Mouse (Mus musculus) midbrain, embryonic 15.5 days (tissue): ENCODE results near the gene Ntpcr. TPM values are rescaled to one million over a fixed set of nuclear protein-coding genes. Genes with fewer than 3 reads are reported as not detected.

Experiments
- ATAC-seq: fragments of 200-750 bp; cut with Nextera tagmentation; replicated peaks from 2 replicates; pipeline ENCODE4 v1.8.0; 2017; ENCODE audit warnings: moderate TSS enrichment
- H3K27ac ChIP-seq: fragments of 300-500 bp; sonication (generic); 2 replicates; pipeline ENCODE4 v1.5.1; 2015; ENCODE audit warnings: mild to moderate bottlenecking, inconsistent platforms
- H3K27me3 ChIP-seq: fragments of 300-500 bp; sonication (generic); replicated peaks from 2 replicates; pipeline ENCODE4 v1.6.1; 2015; ENCODE audit warnings: inconsistent platforms
- H3K36me3 ChIP-seq: fragments of 300-500 bp; sonication (generic); replicated peaks from 2 replicates; pipeline ENCODE4 v1.6.1; 2015; ENCODE audit warnings: inconsistent platforms
- H3K4me1 ChIP-seq: fragments of 300-500 bp; sonication (generic); 2 replicates; pipeline ENCODE4 v1.6.1; 2015; ENCODE audit warnings: inconsistent platforms
- H3K4me2 ChIP-seq: fragments of 300-500 bp; sonication (generic); 2 replicates; pipeline ENCODE4 v1.6.1; 2015; ENCODE audit warnings: inconsistent platforms, mild to moderate bottlenecking, moderate library complexity
- H3K4me3 ChIP-seq: fragments of 300-500 bp; sonication (generic); 2 replicates; pipeline ENCODE4 v1.5.1; 2015; ENCODE audit warnings: mild to moderate bottlenecking, inconsistent platforms
- H3K9ac ChIP-seq: fragments of 300-500 bp; sonication (generic); 2 replicates; pipeline ENCODE4 v1.6.1; 2015; ENCODE audit warnings: mild to moderate bottlenecking, inconsistent platforms
- H3K9me3 ChIP-seq: fragments of 300-500 bp; sonication (generic); 2 replicates; pipeline ENCODE4 v1.6.1; 2016; ENCODE audit warnings: inconsistent platforms
- WGBS: fragments of 180-500 bp; shearing (Covaris S2); methylation state at CpG from one replicate; pipeline ENCODE4 v1.1.7; 2015; ENCODE audit warnings: mixed read lengths; 5-methylcytosine and 5-hydroxymethylcytosine counted together
- polyA plus RNA-seq: library from polyadenylated mRNA; unstranded; fragments of >200 nt; fragmentation: Nextera tagmentation; extraction: Ambion mirVana; gene quantifications from 2 replicates; pipeline ENCODE4 v1.2.1, GENCODE M21; 2015

Gene Ntpcr
- polyA plus RNA-seq, 1 experiment from 2014 or later = 29.8 TPM

DNA sequence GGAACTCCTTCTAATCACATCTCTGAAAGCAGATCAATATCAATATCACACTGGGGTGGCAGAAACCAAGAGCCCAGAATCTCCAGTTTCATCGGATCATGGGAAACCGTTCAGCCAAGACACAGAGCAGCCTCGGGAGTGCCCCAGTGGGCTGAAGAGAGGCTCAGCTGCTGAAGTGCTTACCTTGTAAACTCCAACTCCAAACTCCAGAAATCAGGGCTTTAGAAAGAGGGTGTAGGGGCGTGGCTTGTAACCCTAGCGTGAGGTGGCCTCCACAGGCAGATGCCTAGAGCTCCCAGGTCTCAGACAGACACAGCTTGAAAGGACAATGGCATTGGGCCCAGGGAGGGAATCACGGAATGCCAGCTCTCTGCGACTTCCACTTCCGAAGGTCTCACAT lies 2.0 kb upstream of the Ntpcr start:
- Histone ChIP-seq H3K9me3 (no peaks in the 10 kb centered on the region), H3K4me1 (no peaks in the 10 kb centered on the region), H3K27ac (no peak overlapping the region), H3K4me3 (no peak overlapping the region), H3K4me2 (no peak overlapping the region), H3K9ac (no peak overlapping the region), H3K36me3 (no peaks in the 10 kb centered on the region), H3K27me3 (no peaks in the 10 kb centered on the region)
- no peak for ATAC-seq
- WGBS = 59% methylated on average over 8 of the region's 8 CpGs

DNA sequence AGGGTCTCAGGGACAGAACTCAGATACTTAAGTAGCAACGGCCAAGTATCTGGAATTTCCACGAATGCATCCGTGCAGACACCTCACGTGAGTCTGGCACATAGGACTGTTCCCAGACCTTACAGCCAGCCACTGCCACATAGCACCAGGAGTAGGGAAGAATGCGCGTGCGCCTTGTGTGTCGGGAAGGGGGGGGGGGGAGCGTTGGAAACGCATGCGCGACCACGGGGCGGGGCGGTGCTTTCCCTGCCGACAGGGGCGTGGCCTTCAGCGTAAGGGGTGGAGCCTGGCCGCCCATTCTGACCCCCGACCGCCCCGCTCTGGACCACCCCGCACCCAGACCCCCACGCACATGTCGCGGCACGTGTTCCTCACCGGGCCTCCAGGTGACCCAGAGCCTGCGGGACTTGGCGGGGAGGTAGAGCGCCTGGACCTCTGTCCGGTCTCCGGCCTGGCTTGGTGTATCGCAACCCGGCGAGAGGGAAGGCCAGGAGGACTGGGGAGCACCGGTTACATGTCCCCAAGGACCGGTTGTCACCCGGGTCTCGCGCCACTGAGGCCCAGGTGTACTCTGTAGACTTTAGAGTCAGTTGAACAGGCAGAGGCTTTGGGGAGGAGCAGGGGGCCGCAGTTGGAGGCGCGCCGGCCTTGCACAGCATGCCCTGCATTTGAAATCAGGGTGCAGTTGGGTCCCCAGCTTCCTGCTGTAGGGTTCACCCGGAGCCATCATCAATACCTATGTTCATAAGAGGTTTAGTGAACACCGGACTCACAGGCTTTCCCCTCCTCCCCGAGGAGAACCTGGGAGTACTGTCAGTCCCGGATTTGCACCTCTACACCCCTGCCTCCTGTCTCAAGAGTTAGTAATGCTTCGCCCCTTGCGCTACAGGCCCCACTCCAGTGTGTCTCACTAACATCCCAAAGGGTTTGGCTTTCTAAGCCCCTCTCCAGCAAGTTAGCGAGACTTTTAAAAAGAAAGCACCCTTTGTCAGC lies 4.5 kb downstream of the Ntpcr start:
- ATAC-seq = peak; percentile 95
- Histone ChIP-seq H3K4me2 (peak overlapping the region; percentile 92), H3K27me3 (no peaks in the 10 kb centered on the region), H3K27ac (0 out of 2 replicates have a peak overlapping the region, but pooled peaks have one; percentile 27), H3K36me3 (no peaks in the 10 kb centered on the region), H3K9ac (peak overlapping the region; percentile 82), H3K9me3 (no peaks in the 10 kb centered on the region), H3K4me1 (peaks cover 8% of the 10 kb centered on the region), H3K4me3 (peak overlapping the region; percentile 79)
- 6% methylated on average over 52 of the region's 52 CpGs for WGBS

DNA sequence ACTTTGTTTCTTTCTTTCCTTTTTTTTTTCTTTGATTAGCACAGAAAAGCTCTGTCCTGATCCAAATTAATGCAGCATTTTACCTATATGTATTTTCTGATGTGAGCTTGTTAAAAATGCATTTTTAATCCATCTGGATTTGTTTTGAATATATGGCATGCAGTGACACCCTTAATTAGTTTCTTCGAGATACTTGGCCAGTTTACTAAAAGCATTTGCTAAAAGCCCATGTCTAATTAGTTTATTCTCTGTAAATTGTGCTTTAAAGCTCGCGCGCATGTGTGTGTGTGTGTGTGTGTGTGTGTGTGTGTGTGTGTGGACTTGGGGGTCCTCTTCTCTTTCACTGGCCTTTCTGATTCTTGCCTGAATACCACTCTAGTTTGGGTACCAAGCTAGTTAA lies 9.2 kb downstream of the Ntpcr start:
- Histone ChIP-seq H3K4me2 (no peak overlapping the region), H3K9me3 (no peaks in the 10 kb centered on the region), H3K4me3 (no peak overlapping the region), H3K27me3 (no peaks in the 10 kb centered on the region), H3K27ac (no peak overlapping the region), H3K4me1 (peaks cover 5% of the 10 kb centered on the region; the same call in 1 of the 2 replicates), H3K36me3 (no peaks in the 10 kb centered on the region), H3K9ac (no peak overlapping the region)
- ATAC-seq = no peak
- 72% methylated on average over 4 of the region's 4 CpGs for WGBS

DNA sequence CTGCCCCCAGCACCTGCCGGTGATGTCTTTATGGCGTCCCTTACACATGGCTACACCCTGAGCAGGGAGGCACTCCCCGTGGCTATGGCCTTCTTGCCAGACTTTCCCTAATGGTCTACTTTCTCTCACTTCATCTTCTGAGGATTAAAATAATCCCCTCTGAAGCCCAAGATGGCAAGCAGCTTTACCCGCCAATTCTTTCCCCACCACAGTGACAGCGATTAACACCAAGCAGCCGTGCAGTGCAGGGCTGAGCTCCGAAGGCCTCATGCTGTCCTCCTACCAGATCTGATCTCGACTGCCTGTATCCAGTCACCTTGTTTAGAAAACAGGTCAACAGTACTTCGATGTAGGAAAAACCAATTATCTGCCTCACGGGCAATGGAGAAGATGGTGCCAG lies 10.9 kb downstream of the Ntpcr start:
- Histone ChIP-seq H3K4me2 (no peak overlapping the region), H3K36me3 (no peaks in the 10 kb centered on the region), H3K27ac (no peak overlapping the region), H3K4me1 (no peaks in the 10 kb centered on the region), H3K27me3 (no peaks in the 10 kb centered on the region), H3K9me3 (no peaks in the 10 kb centered on the region), H3K4me3 (no peak overlapping the region), H3K9ac (no peak overlapping the region)
- 59% methylated on average over 10 of the region's 10 CpGs for WGBS
- ATAC-seq = no peak

DNA sequence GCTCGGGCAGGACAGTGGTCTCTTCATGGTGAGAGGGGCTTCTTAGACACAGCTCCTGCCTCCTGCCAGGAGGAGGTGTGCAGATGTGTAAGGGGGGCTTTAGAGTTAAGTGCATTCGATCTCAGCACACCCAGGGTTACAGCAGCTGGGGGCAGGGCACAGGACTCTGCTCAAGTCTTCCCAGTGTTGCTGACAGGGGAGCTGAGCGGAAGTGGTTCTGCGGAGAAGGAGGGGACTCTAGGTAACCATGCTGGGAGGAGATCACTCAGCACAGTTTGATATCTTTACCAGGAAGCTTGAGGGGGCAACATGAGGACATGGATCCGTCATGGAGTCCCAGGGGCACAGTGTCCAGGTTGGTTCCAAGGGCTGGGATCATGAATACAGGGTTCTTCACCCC lies 11.6 kb downstream of the Ntpcr start:
- no peak for ATAC-seq
- Histone ChIP-seq H3K4me1 (no peaks in the 10 kb centered on the region), H3K9ac (no peak overlapping the region), H3K4me2 (no peak overlapping the region), H3K36me3 (no peaks in the 10 kb centered on the region), H3K27ac (no peak overlapping the region), H3K27me3 (no peaks in the 10 kb centered on the region), H3K4me3 (no peak overlapping the region), H3K9me3 (no peaks in the 10 kb centered on the region)
- 76% methylated on average over 5 of the region's 5 CpGs for WGBS

DNA sequence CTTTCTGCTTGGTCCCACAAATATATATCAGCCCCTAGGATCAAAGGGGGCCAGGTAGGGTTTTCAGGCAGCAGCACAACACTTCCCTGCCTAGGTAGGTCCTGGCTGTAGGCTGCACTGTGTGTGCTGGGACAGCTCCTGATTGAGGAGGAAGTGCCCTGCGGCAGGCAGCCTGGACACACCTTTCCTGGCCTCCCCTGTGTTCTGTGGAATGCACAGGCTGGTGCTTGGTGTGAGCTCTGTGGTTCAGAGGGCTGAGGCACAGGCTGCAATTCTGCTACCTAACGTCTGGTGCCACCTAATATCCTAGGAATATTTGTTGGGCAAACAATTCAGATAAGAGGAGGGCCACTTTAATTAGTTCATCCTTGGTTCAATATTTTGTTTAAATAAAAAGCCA lies 12.1 kb downstream of the Ntpcr start:
- H3K36me3 ChIP-seq = no peaks in the 10 kb centered on the region
- ATAC-seq = no peak
- WGBS = 78% methylated on average over 2 of the region's 2 CpGs
- H3K9ac ChIP-seq = no peak overlapping the region
- H3K4me1 ChIP-seq = no peaks in the 10 kb centered on the region
- H3K4me2 ChIP-seq = no peak overlapping the region
- no peaks in the 10 kb centered on the region for H3K27me3 ChIP-seq
- H3K27ac ChIP-seq = no peak overlapping the region
- H3K4me3 ChIP-seq = no peak overlapping the region
- H3K9me3 ChIP-seq = no peaks in the 10 kb centered on the region

DNA sequence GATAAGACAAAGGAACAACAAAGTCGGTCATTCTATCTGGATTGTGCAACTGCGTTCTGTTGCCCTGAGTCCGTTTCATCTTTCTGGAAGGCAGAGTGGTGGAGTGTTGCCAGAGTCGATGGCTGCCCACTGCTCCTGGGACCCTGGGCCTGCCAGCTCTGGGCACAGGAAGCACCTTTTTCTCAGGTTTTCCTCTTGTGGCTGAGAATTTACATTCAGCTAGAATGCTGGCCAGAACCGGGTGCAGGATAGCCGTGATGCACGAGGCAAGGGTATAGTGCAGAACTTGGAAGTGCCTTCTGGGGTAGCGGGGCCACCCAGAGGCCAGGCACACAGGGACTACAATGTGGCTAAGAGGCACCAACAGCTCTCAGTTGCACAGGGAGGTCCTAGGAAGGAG lies 12.6 kb downstream of the Ntpcr start:
- Histone ChIP-seq H3K4me2 (no peak overlapping the region), H3K27me3 (no peaks in the 10 kb centered on the region), H3K4me1 (no peaks in the 10 kb centered on the region), H3K4me3 (no peak overlapping the region), H3K9me3 (no peaks in the 10 kb centered on the region), H3K9ac (no peak overlapping the region), H3K36me3 (no peaks in the 10 kb centered on the region), H3K27ac (no peak overlapping the region)
- WGBS = 81% methylated on average over 8 of the region's 8 CpGs
- ATAC-seq = no peak

DNA sequence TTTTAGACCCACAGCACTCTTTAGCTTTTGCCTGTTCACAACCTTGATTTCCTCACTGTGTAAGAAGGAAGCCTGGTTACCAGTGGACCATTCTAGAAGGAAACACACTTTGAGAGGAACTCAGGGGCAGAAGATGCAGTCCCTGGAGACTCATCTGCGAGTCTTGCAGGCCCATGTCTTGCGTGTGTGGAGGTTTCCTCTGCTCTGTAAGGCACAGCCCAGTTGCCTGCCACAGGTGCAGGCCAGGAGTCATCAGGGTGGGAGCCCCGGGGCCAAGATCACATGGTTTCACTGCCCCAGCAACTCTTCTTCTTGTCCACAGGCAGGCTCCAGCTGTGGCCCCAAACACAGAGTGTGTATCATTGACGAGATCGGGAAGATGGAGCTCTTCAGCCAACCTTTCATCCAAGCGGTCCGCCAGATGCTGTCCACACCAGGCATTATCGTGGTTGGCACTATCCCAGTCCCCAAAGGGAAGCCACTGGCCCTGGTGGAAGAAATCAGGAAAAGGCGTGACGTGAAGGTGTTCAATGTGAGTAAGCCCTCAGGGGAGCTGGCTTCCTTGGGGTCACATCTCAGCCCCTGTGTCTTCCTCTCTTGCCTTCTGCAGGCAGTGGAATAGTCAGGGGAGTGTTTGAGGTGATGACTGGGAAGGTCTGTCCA lies 15.3 kb downstream of the Ntpcr start:
- no peaks in the 10 kb centered on the region for H3K4me1 ChIP-seq
- ATAC-seq = no peak
- H3K9me3 ChIP-seq = no peaks in the 10 kb centered on the region
- 88% methylated on average over 10 of the region's 10 CpGs for WGBS
- no peaks in the 10 kb centered on the region for H3K27me3 ChIP-seq
- no peak overlapping the region for H3K4me3 ChIP-seq
- no peak overlapping the region for H3K27ac ChIP-seq
- H3K36me3 ChIP-seq = no peaks in the 10 kb centered on the region; the same call in 1 of the 2 replicates
- no peak overlapping the region for H3K4me2 ChIP-seq
- no peak overlapping the region for H3K9ac ChIP-seq

DNA sequence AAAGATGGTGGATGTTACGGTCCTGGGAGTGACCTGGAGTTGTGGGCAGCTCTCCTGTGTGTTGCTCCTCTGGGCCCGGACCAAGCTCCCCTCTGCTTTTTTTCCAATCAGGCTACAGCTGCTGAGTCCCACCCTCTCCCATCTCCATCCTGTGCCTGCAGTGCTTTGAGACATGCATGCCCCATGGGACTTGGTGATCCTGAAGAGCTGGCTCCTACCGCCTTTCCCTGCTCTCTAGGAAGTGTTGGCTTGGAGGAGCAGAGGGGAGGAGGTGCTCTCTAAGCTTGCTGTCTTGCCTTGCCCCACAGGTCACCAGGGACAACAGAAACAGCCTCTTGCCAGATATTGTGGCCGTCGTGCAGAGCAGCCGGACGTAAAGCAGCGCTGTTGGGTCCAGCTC lies 17.6 kb downstream of the Ntpcr start:
- H3K9ac ChIP-seq = no peak overlapping the region
- H3K4me3 ChIP-seq = no peak overlapping the region
- H3K4me2 ChIP-seq = no peak overlapping the region
- H3K36me3 ChIP-seq = no peaks in the 10 kb centered on the region; the same call in 1 of the 2 replicates
- ATAC-seq = no peak
- no peaks in the 10 kb centered on the region for H3K4me1 ChIP-seq
- H3K27ac ChIP-seq = no peak overlapping the region
- no peaks in the 10 kb centered on the region for H3K27me3 ChIP-seq
- WGBS = 78% methylated on average over 8 of the region's 8 CpGs
- no peaks in the 10 kb centered on the region for H3K9me3 ChIP-seq

DNA sequence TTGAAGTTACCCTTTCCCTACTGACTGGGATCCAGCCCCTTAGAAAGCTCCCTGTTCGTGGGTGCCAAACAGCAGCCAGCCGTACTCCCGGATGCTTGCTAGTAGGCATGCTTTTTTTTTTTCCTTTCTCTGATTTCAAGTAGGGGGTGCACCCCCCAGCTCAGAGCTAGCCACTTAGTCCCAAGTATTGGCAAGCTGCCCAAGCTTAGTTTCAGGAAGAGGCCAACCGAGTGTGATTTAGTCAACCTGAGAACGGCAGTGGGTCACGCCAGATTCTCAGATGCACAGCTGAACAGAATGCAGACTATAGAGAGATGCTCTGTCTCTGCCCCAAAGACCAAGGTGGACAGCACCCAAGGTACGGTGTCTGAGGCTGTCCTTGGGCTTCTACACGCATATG lies 21.1 kb downstream of the Ntpcr start:
- Histone ChIP-seq H3K9me3 (no peaks in the 10 kb centered on the region), H3K27me3 (no peaks in the 10 kb centered on the region), H3K9ac (no peak overlapping the region), H3K36me3 (no peaks in the 10 kb centered on the region; the same call in 1 of the 2 replicates), H3K4me1 (no peaks in the 10 kb centered on the region), H3K4me3 (no peak overlapping the region), H3K27ac (no peak overlapping the region), H3K4me2 (no peak overlapping the region)
- no peak for ATAC-seq
- WGBS = 70% methylated on average over 8 of the region's 8 CpGs

DNA sequence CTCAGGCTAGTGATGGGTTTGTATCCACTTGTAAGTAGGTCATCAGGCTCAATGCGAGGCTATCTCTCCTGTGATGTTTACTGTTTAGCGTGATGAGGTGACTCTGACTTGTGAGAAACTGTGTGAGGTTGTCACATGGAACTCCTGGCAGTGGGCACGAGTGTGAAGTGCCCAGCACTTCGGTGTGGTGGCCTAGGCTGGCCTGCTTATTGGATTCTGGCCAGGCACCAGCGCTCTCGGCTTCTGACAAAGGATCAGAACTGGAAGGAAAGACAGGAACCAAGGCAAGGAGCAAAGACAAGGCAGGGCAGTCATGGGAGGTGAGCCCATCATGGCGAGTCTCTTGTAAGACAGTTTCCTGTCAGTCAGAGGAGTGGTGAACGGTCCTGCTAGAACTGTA lies 26.1 kb downstream of the Ntpcr start:
- Histone ChIP-seq H3K27ac (no peak overlapping the region), H3K4me1 (peaks cover 3% of the 10 kb centered on the region; the same call in 1 of the 2 replicates), H3K4me2 (no peak overlapping the region), H3K4me3 (no peak overlapping the region), H3K9me3 (no peaks in the 10 kb centered on the region), H3K9ac (no peak overlapping the region), H3K27me3 (no peaks in the 10 kb centered on the region), H3K36me3 (0 out of 2 replicates have a peak, but pooled peaks cover 2% of the 10 kb centered on the region)
- ATAC-seq = no peak
- WGBS = 72% methylated on average over 8 of the region's 8 CpGs

DNA sequence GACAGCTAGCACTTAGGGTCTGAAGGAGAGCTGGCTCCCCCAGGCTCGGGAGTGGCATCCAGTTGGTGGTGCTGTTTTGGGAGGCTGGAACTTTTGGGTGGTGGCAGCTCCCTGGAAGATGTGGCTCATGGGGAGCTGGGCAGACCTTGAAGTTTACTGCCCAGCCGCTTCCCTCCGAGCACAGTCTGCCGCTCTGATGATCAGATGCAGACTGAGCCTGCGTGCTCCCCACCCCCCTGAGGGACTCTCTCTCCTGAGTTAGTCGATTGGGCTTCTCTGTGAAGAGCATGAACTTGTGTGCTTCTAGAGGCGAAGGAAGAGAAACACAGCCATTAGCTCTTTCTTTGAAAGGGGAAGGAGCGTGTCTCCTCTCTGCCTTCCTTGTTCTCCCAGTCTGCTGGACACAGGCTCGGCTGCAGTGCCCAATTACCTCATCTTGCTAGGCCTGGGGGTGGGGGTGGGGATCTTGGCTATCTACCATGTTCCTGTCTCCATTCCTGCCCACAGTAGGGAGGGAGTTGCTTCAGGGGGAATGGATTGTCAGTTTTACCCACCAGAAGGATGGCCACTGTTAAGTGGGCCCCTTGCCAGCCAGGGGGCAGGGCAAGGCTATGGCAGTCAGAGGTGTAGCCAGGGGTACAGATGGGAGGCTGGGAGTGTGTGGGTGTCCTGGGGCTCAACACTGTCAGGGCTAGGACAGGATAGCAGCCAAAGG lies 26.8 kb downstream of the Ntpcr start:
- H3K9me3 ChIP-seq = no peaks in the 10 kb centered on the region
- H3K4me3 ChIP-seq = no peak overlapping the region
- 53% methylated on average over 9 of the region's 9 CpGs for WGBS
- 0 out of 2 replicates have a peak, but pooled peaks have one; percentile 48 for ATAC-seq
- 0 out of 2 replicates have a peak, but pooled peaks cover 3% of the 10 kb centered on the region for H3K36me3 ChIP-seq
- H3K27ac ChIP-seq = no peak overlapping the region
- H3K27me3 ChIP-seq = no peaks in the 10 kb centered on the region
- no peak overlapping the region for H3K4me2 ChIP-seq
- H3K9ac ChIP-seq = no peak overlapping the region
- H3K4me1 ChIP-seq = peaks cover 3% of the 10 kb centered on the region; the same call in 1 of the 2 replicates
